Mouse (Mus musculus): Measurements from ENCODE around the gene Rnf222. TPM values are rescaled to one million over a fixed set of nuclear protein-coding genes. Genes with fewer than 3 reads are reported as not detected.
A peak's percentile ranks its signal among the peaks of the same experiment; 100 is the strongest.

The Rnf222 gene
- total and polyA plus RNA-seq, 2 experiments from 2014 or later: 0.11 TPM; not detected in 1

DNA sequence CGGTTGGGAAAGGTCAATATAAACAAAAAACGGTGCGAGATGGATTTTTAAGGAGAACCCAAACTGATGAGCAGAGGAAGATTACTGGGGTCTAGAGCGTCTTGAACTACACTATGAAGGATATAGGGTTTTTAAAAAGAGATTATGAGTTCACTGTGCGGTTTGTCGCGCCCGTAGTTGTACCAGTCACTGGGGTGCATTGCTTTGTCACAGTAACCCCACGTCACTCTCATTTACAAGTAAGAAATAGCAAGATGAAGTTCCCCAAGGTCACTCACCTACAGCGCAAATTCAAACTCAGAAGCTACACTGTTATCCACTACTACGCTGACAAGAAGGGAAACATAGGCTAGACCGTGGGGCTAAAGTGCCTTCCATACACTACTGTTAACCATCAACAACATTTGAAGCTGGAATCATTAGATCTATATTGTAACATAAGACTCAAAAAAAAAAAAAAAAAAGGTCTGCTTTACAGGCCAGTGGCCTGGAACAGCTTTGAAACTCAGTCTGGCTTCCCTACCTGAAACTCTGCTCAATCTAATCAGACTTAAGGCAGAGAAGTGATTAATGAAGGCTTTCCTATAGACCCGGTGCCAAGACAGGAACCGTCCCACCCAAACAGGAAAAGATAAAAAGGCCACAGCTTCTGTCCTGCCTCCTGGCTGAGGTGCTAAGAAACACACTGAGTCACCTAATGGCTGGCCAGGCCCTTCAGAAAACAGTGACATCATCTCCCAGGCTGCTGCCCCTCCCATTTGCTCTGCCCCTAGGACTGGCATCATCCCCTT is 34.5 kb upstream of the Rnf222 start:
- Histone ChIP-seq H3K4me1 (ENCODE audit: insufficient read depth, low read length) (peaks cover 4% of the 10 kb centered on the region; the same call in 1 of the 2 replicates), H3K4me2 (ENCODE audit: low read depth, low read length, poor library complexity, severe bottlenecking) (peak overlapping the region; percentile 72), H3K36me3 (ENCODE audit: insufficient read depth, low read length) (no peaks in the 10 kb centered on the region), H3K4me3 (ENCODE audit: low read depth, low read length) (peak overlapping the region; percentile 98), H3K9ac (replicated peaks; ENCODE audit: low read length, poor library complexity, severe bottlenecking) (peak overlapping the region; percentile 48; the same call in 1 of the 2 replicates), H3K9me3 (ENCODE audit: low read length) (no peaks in the 10 kb centered on the region), H3K27me3 (ENCODE audit: insufficient read depth, low read length) (no peaks in the 10 kb centered on the region), H3K27ac (ENCODE audit: low read depth, low read length) (peak overlapping the region; percentile 65)
- TF ChIP-seq CTCF (IDR thresholded peaks at IDR 0.05): no peak
- WGBS: 47% methylated on average over 14 of the region's 14 CpGs
- DNase-seq (ENCODE audit: low spot score): no peak
- ATAC-seq (ENCODE audit: low FRiP score): no peak

DNA sequence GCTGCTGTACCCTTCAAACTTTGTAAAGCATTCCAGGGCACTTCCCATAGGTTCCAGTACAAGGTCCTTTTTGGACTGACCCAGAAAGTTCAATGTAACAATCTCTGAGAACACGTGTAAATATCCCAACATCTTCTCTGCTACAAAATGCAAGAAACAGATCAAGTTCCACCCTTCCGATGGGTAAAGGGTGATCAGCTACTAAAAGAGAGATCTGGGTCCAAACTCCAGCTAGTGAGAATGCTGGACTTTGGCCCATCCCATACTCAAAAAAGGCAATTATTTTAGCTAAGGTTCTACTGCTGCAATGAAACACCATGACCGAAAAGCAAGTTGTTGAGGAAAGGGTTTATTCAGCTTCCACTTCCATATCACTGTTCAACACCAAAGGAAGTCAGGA is 33.7 kb upstream of the Rnf222 start:
- peaks cover 2% of the 10 kb centered on the region; the same call in 1 of the 2 replicates for H3K4me1 ChIP-seq (ENCODE audit: insufficient read depth, low read length)
- no peak overlapping the region for H3K27ac ChIP-seq (ENCODE audit: low read depth, low read length)
- no peak for TF ChIP-seq CTCF (IDR thresholded peaks at IDR 0.05)
- H3K9ac ChIP-seq (replicated peaks; ENCODE audit: low read length, poor library complexity, severe bottlenecking): no peak overlapping the region
- ATAC-seq (ENCODE audit: low FRiP score) (no peak), DNase-seq (ENCODE audit: low spot score) (no peak)
- H3K36me3 ChIP-seq (ENCODE audit: insufficient read depth, low read length): no peaks in the 10 kb centered on the region
- H3K9me3 ChIP-seq (ENCODE audit: low read length): no peaks in the 10 kb centered on the region
- no peak overlapping the region for H3K4me2 ChIP-seq (ENCODE audit: low read depth, low read length, poor library complexity, severe bottlenecking)
- H3K4me3 ChIP-seq (ENCODE audit: low read depth, low read length): no peak overlapping the region
- no peaks in the 10 kb centered on the region for H3K27me3 ChIP-seq (ENCODE audit: insufficient read depth, low read length)
- WGBS: 95% methylated on average over 3 of the region's 3 CpGs

DNA sequence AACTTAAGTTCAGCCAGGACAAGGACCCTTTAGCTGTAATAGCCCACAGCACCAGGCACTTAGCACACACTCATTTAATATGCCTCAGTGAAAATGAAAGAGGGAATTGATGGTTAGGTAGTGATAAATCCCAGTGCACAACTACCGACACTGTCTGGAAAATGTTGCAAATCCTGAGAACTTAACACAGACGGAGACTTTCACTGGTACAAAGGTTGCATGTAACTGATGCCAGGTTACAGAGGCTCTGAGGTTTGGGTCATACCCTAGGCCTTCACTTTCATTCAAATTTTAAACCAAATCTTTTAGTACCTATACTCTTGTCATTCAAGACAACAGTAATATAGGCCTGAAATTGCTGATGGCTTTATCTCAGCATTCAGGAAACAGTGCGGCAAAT is 31.0 kb upstream of the Rnf222 start:
- Histone ChIP-seq H3K4me3 (ENCODE audit: low read depth, low read length) (no peak overlapping the region), H3K27me3 (ENCODE audit: insufficient read depth, low read length) (no peaks in the 10 kb centered on the region), H3K4me1 (ENCODE audit: insufficient read depth, low read length) (no peaks in the 10 kb centered on the region), H3K9me3 (ENCODE audit: low read length) (no peaks in the 10 kb centered on the region), H3K27ac (ENCODE audit: low read depth, low read length) (no peak overlapping the region), H3K9ac (replicated peaks; ENCODE audit: low read length, poor library complexity, severe bottlenecking) (no peak overlapping the region), H3K36me3 (ENCODE audit: insufficient read depth, low read length) (no peaks in the 10 kb centered on the region), H3K4me2 (ENCODE audit: low read depth, low read length, poor library complexity, severe bottlenecking) (no peak overlapping the region)
- no peak for ATAC-seq (ENCODE audit: low FRiP score)
- no peak for DNase-seq (ENCODE audit: low spot score)
- WGBS: 85% methylated on average over 3 of the region's 3 CpGs
- TF ChIP-seq CTCF (IDR thresholded peaks at IDR 0.05): no peak

DNA sequence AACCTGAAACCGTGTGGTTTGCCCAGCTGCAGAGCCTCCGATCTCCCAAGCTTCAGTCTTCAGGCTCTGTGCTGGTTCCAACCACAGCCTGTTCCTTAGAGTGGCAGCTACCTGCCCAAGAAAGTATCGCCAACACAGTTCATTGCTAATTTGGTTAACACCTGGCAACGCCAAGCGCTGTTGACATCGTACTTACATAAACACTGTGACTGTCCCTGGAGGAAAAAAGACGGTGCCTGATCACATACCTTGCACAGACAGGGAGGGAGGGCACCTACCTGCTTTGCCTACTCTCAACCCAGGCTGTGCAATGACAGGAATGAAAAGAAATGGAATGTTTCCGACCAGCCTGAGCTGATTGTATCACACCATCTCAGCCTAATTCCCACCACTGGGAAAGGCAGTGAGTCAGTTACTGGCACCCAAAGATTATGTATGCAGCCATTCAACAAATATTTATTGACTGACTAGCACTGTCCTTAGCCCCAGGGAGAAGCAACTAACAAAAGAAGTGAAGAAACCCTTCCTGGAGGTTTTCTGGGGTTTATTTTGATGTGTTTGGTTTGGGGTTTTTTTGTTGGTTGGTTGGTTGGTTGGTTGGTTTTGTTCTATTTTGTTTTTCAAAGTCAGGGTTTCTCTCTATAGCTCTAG is 28.3 kb upstream of the Rnf222 start:
- Histone ChIP-seq H3K4me1 (ENCODE audit: insufficient read depth, low read length) (no peaks in the 10 kb centered on the region), H3K9ac (replicated peaks; ENCODE audit: low read length, poor library complexity, severe bottlenecking) (no peak overlapping the region), H3K27me3 (ENCODE audit: insufficient read depth, low read length) (no peaks in the 10 kb centered on the region), H3K36me3 (ENCODE audit: insufficient read depth, low read length) (no peaks in the 10 kb centered on the region), H3K4me3 (ENCODE audit: low read depth, low read length) (no peak overlapping the region), H3K27ac (ENCODE audit: low read depth, low read length) (no peak overlapping the region), H3K4me2 (ENCODE audit: low read depth, low read length, poor library complexity, severe bottlenecking) (no peak overlapping the region), H3K9me3 (ENCODE audit: low read length) (no peaks in the 10 kb centered on the region)
- TF ChIP-seq CTCF (IDR thresholded peaks at IDR 0.05): no peak
- DNase-seq (ENCODE audit: low spot score) (no peak), ATAC-seq (ENCODE audit: low FRiP score) (no peak)
- WGBS: 87% methylated on average over 8 of the region's 8 CpGs

DNA sequence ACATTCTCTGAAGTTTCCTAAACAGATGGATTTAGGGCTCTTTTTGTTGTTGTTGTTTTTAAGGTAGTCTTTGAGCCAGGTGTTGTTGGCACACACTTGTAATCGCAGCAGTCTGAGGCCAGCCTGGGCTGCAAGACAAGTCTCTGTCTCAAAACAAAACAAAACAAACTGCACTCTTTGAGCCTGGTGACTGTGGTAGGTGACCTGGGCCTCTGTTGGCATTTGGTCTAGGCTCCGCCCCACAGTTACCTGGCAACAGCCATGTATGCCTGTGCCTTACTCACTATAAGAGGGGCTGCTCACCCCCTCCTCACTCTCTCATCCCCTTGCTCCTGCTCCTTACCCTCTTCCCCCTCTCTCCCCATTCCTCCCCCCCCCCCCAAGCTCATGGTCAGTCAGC is 26.1 kb upstream of the Rnf222 start:
- no peak overlapping the region for H3K4me3 ChIP-seq (ENCODE audit: low read depth, low read length)
- ATAC-seq (ENCODE audit: low FRiP score) (no peak), DNase-seq (ENCODE audit: low spot score) (no peak)
- H3K27me3 ChIP-seq (ENCODE audit: insufficient read depth, low read length): no peaks in the 10 kb centered on the region
- H3K4me2 ChIP-seq (ENCODE audit: low read depth, low read length, poor library complexity, severe bottlenecking): no peak overlapping the region
- H3K36me3 ChIP-seq (ENCODE audit: insufficient read depth, low read length): no peaks in the 10 kb centered on the region
- no peaks in the 10 kb centered on the region for H3K9me3 ChIP-seq (ENCODE audit: low read length)
- TF ChIP-seq CTCF (IDR thresholded peaks at IDR 0.05): no peak
- 79% methylated on average over 2 of the region's 2 CpGs for WGBS
- no peak overlapping the region for H3K9ac ChIP-seq (replicated peaks; ENCODE audit: low read length, poor library complexity, severe bottlenecking)
- H3K4me1 ChIP-seq (ENCODE audit: insufficient read depth, low read length): no peaks in the 10 kb centered on the region
- no peak overlapping the region for H3K27ac ChIP-seq (ENCODE audit: low read depth, low read length)

DNA sequence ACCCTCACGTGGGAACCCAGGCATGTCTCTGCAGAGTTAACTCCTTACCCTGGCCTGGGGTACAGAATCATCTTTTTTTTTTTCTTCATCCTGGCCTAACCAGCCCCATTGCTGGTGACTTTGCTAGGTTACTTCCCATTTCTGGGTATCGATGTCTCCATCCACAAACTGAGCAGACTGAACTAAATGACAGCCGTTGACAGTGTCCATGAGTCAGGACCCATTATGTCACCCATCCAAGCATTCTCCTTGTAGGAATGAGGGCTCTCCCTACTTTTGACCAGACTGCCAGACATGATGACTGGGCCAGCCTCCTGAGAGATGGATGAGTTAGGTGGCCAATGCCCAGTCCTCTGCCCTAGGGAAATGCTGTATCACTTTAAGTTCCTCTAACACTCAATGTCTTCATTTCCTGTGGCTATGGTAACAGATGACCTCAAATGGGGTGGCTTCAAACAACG is 24.7 kb upstream of the Rnf222 start:
- ATAC-seq (ENCODE audit: low FRiP score): no peak
- Histone ChIP-seq H3K4me2 (ENCODE audit: low read depth, low read length, poor library complexity, severe bottlenecking) (no peak overlapping the region), H3K36me3 (ENCODE audit: insufficient read depth, low read length) (no peaks in the 10 kb centered on the region), H3K9ac (replicated peaks; ENCODE audit: low read length, poor library complexity, severe bottlenecking) (no peak overlapping the region), H3K27ac (ENCODE audit: low read depth, low read length) (no peak overlapping the region), H3K9me3 (ENCODE audit: low read length) (no peaks in the 10 kb centered on the region), H3K4me3 (ENCODE audit: low read depth, low read length) (no peak overlapping the region), H3K27me3 (ENCODE audit: insufficient read depth, low read length) (no peaks in the 10 kb centered on the region), H3K4me1 (ENCODE audit: insufficient read depth, low read length) (no peaks in the 10 kb centered on the region)
- TF ChIP-seq CTCF (IDR thresholded peaks at IDR 0.05): no peak
- WGBS: 75% methylated on average over 4 of the region's 4 CpGs
- no peak for DNase-seq (ENCODE audit: low spot score)

Data from midbrain, postnatal 0 days (tissue).